Mouse (Mus musculus) neural tube, embryonic 11.5 days (tissue): Measurements from ENCODE around the gene Hmga1b. TPM values are rescaled to one million over a fixed set of nuclear protein-coding genes. Genes with fewer than 3 reads are reported as not detected.

Experiments
- ATAC-seq: fragments of 200-750 bp; cut with Nextera tagmentation; 2 replicates; pipeline ENCODE4 v1.8.0; 2017; ENCODE audit warnings: moderate number of reproducible peaks, mild to moderate bottlenecking, moderate TSS enrichment, moderate library complexity; ENCODE audit not compliant: insufficient read depth, low FRiP score, low TSS enrichment
- DNase-seq: peaks from one replicate; pipeline ENCODE4 v3.0.0-alpha.2; 2015; ENCODE audit warnings: low spot score
- H3K27ac ChIP-seq: fragments of 300-500 bp; sonication (generic); 2 replicates; pipeline ENCODE4 v1.5.1; 2014; ENCODE audit warnings: low read depth, mild to moderate bottlenecking, low read length
- H3K27me3 ChIP-seq: fragments of 300-500 bp; sonication (generic); 2 replicates; pipeline ENCODE4 v1.6.1; 2014; ENCODE audit warnings: mild to moderate bottlenecking, low read length, mixed read lengths; ENCODE audit not compliant: control insufficient read depth, insufficient read depth
- H3K36me3 ChIP-seq: fragments of 300-500 bp; sonication (generic); 2 replicates; pipeline ENCODE4 v1.6.1; 2014; ENCODE audit warnings: mild to moderate bottlenecking, low read length, moderate library complexity, mixed read lengths; ENCODE audit not compliant: control insufficient read depth, insufficient read depth
- H3K4me1 ChIP-seq: fragments of 300-500 bp; sonication (generic); 2 replicates; pipeline ENCODE4 v1.6.1; 2014; ENCODE audit warnings: low read length, mixed read lengths; ENCODE audit not compliant: control insufficient read depth, insufficient read depth
- H3K4me2 ChIP-seq: fragments of 300-500 bp; sonication (generic); 2 replicates; pipeline ENCODE4 v1.6.1; 2014; ENCODE audit warnings: low read depth, mild to moderate bottlenecking, moderate library complexity
- H3K4me3 ChIP-seq: fragments of 300-500 bp; sonication (generic); 2 replicates; pipeline ENCODE4 v1.5.1; 2014; ENCODE audit warnings: low read depth, low read length
- H3K9ac ChIP-seq: fragments of 300-500 bp; sonication (generic); 2 replicates; pipeline ENCODE4 v1.6.1; 2014; ENCODE audit warnings: mild to moderate bottlenecking, low read length
- H3K9me3 ChIP-seq: fragments of 300-500 bp; sonication (generic); 2 replicates; pipeline ENCODE4 v1.6.1; 2016; ENCODE audit warnings: low read length; ENCODE audit not compliant: control insufficient read depth
- WGBS: fragments of 180-500 bp; shearing (Covaris S2); extraction: QIAGEN DNeasy Blood & Tissue Kit; methylation state at CpG from one replicate; pipeline ENCODE4 v1.1.7; 2014; 5-methylcytosine and 5-hydroxymethylcytosine counted together
- polyA plus RNA-seq: library from polyadenylated mRNA; unstranded; fragments of >200 nt; fragmentation: Nextera tagmentation; extraction: Ambion mirVana; gene quantifications from 2 replicates; pipeline ENCODE4 v1.2.1, GENCODE M21; 2014

Gene Hmga1b
- polyA plus RNA-seq, 1 experiment from 2014 or later, result 7.7 TPM

DNA sequence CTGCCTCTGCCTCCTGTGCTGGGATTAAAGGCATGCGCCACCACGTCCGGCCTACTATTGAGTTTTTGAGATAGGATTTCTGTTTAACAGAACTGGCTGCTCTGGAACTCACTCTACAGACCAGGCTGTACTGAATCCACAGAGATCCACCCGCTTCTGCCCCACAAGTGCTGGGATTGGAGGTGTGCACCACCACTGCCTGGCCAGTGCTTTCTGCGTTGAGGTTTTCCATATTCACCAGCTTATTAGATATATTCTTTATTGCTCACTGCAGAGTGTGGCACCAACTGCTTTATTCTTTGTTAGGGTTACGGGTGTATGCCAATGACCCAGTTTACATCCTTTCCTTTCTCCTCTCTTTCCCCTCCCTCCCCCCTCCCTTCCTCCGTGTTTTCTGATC lies 41.7 kb downstream of the Hmga1b start:
- H3K9me3 ChIP-seq, result no peaks in the 10 kb centered on the region
- no peaks in the 10 kb centered on the region for H3K27me3 ChIP-seq
- WGBS, result 85% methylated on average over 7 of the region's 7 CpGs
- ATAC-seq, result no peak
- peaks cover 30% of the 10 kb centered on the region for H3K36me3 ChIP-seq
- no peak overlapping the region for H3K9ac ChIP-seq
- DNase-seq, result no peak
- H3K27ac ChIP-seq, result no peak overlapping the region
- no peak overlapping the region for H3K4me3 ChIP-seq
- H3K4me1 ChIP-seq, result no peaks in the 10 kb centered on the region
- H3K4me2 ChIP-seq, result no peak overlapping the region

DNA sequence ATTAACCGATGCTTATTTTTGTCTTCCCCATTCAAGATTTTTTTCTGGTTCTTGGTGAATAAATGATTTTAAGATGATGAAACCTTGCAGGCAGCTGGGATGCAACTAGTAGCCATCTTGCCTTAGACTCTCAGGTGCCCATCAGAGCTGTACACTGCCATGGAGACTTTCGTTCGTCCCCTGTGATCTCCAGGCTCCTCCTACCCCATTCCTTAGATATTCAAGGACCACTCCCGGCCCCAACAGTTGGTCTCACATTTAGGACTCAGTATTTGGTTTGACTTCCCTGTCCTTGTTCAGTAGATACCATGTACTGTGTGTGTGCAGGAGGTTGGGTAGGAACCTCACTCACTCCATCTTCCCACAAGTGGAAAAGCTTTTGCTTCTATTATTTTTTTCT lies 42.2 kb downstream of the Hmga1b start:
- no peak overlapping the region for H3K4me2 ChIP-seq
- H3K4me1 ChIP-seq, result no peaks in the 10 kb centered on the region
- H3K9me3 ChIP-seq, result no peaks in the 10 kb centered on the region
- 78% methylated on average over 4 of the region's 4 CpGs for WGBS
- H3K36me3 ChIP-seq, result peaks cover 34% of the 10 kb centered on the region
- DNase-seq (no peak), ATAC-seq (no peak)
- H3K9ac ChIP-seq, result no peak overlapping the region
- no peaks in the 10 kb centered on the region for H3K27me3 ChIP-seq
- H3K27ac ChIP-seq, result no peak overlapping the region
- H3K4me3 ChIP-seq, result no peak overlapping the region

DNA sequence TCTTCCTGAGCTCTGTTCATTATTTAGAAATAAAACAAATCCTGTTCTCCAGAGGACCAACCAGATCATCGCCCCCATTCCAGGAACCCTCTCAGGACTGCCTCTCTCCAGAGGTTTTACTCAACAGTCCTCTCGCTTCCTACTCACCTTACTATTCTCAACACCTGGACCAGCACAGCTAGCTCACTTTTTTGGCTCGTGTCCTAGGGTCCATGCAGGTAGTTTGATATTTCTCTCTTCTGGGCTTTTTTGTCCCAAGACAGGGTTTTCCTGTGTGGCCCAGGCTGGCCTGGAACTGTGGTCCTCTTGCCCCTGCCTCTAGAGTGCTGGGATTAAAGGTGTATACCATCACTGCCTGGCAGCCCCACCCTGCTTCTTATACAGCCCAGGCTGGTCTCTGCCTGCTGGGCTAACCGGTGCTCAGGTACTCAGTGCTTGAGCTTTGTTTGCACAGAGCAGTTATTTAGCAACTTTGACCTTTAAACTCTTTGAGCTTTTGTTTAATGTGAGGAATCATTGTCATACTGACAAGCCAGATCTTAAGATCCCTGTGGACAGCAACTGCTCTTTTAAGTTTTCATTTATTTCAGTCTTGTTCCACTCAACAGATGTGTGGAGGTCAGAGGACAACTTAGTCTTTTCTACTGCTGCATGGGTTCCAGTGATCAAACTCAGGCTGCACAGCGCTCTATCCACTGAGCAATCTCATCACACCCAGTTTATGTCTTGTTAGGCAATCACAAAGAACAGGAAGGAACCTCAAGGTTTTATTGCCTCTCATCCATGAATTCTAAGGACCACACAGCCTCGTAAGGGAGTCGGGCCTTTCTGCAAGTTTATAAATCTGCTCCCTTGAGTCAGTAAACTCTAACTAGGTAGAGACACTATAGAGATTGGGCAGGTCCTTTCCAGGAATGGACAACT lies 43.0 kb downstream of the Hmga1b start:
- H3K9me3 ChIP-seq, result no peaks in the 10 kb centered on the region
- H3K27ac ChIP-seq, result no peak overlapping the region
- 79% methylated on average over 7 of the region's 7 CpGs for WGBS
- no peaks in the 10 kb centered on the region for H3K4me1 ChIP-seq
- DNase-seq (no peak), ATAC-seq (no peak)
- no peak overlapping the region for H3K4me3 ChIP-seq
- H3K9ac ChIP-seq, result no peak overlapping the region
- no peaks in the 10 kb centered on the region for H3K27me3 ChIP-seq
- H3K4me2 ChIP-seq, result no peak overlapping the region
- peaks cover 43% of the 10 kb centered on the region for H3K36me3 ChIP-seq

DNA sequence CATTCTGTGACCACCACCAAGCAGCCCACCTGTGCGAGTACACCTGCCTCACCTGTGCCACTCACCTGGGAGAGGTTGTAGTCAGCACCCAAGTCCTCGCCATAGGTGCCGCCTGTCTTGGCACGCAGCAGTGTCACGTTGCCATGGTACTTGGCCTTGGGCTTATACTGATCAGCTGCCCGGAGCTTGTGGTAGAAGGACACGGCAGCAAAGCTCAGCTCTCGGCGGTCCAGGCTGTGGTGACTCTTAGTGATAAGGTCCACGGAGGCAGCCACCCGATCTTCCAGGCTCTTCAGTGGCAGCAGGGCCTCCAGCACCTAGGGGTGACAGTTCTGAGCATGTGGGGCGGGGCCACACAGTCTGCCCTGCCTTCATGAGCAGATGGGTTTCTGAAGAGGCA lies 45.4 kb downstream of the Hmga1b start:
- Histone ChIP-seq H3K4me2 (no peak overlapping the region), H3K9ac (no peak overlapping the region), H3K27ac (no peak overlapping the region), H3K36me3 (peaks cover 66% of the 10 kb centered on the region), H3K9me3 (no peaks in the 10 kb centered on the region), H3K27me3 (no peaks in the 10 kb centered on the region), H3K4me1 (no peaks in the 10 kb centered on the region), H3K4me3 (no peak overlapping the region)
- no peak for ATAC-seq
- no peak for DNase-seq
- WGBS, result 95% methylated on average over 12 of the region's 12 CpGs

DNA sequence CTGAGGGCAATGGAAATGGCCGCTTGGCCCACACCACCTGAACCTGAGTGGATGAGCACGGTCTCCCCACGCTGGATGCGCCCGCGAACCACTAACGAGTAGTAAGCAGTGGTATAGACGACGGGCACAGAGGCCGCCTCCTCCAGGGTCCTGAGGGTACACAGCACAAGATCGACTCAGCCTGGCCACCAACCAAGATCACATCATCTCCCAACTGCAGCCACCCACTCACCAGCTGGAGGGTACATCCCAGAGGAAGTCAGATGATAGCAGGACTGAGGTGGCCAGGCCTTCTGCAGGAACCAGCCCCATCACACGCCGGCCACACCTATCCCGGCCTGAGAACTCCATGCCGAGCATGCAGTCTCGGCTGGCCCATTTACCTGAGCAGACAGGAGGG lies 49.5 kb downstream of the Hmga1b start:
- Histone ChIP-seq H3K4me3 (no peak overlapping the region), H3K9ac (no peak overlapping the region), H3K4me1 (no peaks in the 10 kb centered on the region), H3K27ac (no peak overlapping the region), H3K36me3 (peaks cover 95% of the 10 kb centered on the region), H3K27me3 (no peaks in the 10 kb centered on the region), H3K9me3 (no peaks in the 10 kb centered on the region), H3K4me2 (no peak overlapping the region)
- ATAC-seq (no peak), DNase-seq (no peak)
- WGBS, result 96% methylated on average over 16 of the region's 16 CpGs

Other genes starting within 250 kb of the Hmga1b start
- gene Gcgr, start 232.1 kb upstream of the Hmga1b start, polyA plus RNA-seq, result 0.19 and 0.24 TPM in 2 replicates
- 244 and 251 TPM in 2 replicates for gene Mcrip1, start 213.1 kb upstream of the Hmga1b start, polyA plus RNA-seq
- not detected in 2 replicates for gene Ppp1r27, start 211.7 kb upstream of the Hmga1b start, polyA plus RNA-seq
- gene P4hb, start 189.5 kb upstream of the Hmga1b start, polyA plus RNA-seq, result 562 and 566 TPM in 2 replicates
- gene Arhgdia, start 181.2 kb upstream of the Hmga1b start, polyA plus RNA-seq, result 686 and 719 TPM in 2 replicates
- gene Alyref, start 164.4 kb upstream of the Hmga1b start, polyA plus RNA-seq, result 669 and 698 TPM in 2 replicates
- gene Anapc11, start 164.4 kb upstream of the Hmga1b start, polyA plus RNA-seq, result 198 and 199 TPM in 2 replicates
- 0.78 TPM in 1 of 2 replicates, not detected in the other for gene Npb, start 154.3 kb upstream of the Hmga1b start, polyA plus RNA-seq
- 109 and 118 TPM in 2 replicates for gene Pcyt2, start 144.9 kb upstream of the Hmga1b start, polyA plus RNA-seq
- 37.2 and 39.0 TPM in 2 replicates for gene Sirt7, start 137.6 kb upstream of the Hmga1b start, polyA plus RNA-seq
- gene Mafg, start 129.2 kb upstream of the Hmga1b start, polyA plus RNA-seq, result 26.5 and 27.5 TPM in 2 replicates
- gene Pycr1, start 119.0 kb upstream of the Hmga1b start, polyA plus RNA-seq, result 31.8 and 33.8 TPM in 2 replicates
- 0.89 TPM in 1 of 2 replicates, not detected in the other for gene Myadml2, start 114.6 kb upstream of the Hmga1b start, polyA plus RNA-seq
- 2.6 and 3.0 TPM in 2 replicates for gene Notum, start 101.6 kb upstream of the Hmga1b start, polyA plus RNA-seq
- gene Aspscr1, start 89.8 kb upstream of the Hmga1b start, polyA plus RNA-seq, result 124 and 136 TPM in 2 replicates
- 112 and 115 TPM in 2 replicates for gene Cenpx, start 49.1 kb upstream of the Hmga1b start, polyA plus RNA-seq
- 39.7 and 44.7 TPM in 2 replicates for gene Lrrc45, start 48.9 kb upstream of the Hmga1b start, polyA plus RNA-seq
- gene Rac3, start 41.3 kb upstream of the Hmga1b start, polyA plus RNA-seq, result 12.1 and 13.9 TPM in 2 replicates
- gene Dcxr, start 35.5 kb upstream of the Hmga1b start, polyA plus RNA-seq, result 14.9 and 16.5 TPM in 2 replicates
- 1.8 and 2.0 TPM in 2 replicates for gene Cbr2, start 30.7 kb upstream of the Hmga1b start, polyA plus RNA-seq
- 36.7 and 40.5 TPM in 2 replicates for gene Rfng, start 21.4 kb downstream of the Hmga1b start, polyA plus RNA-seq
- gene Gps1, start 21.5 kb downstream of the Hmga1b start, polyA plus RNA-seq, result 286 and 291 TPM in 2 replicates
- gene Dus1l, start 33.6 kb downstream of the Hmga1b start, polyA plus RNA-seq, result 83.4 and 84.7 TPM in 2 replicates
- 108 and 125 TPM in 2 replicates for gene Fasn, start 61.8 kb downstream of the Hmga1b start, polyA plus RNA-seq
- 4.6 and 5.8 TPM in 2 replicates for gene Ccdc57, start 170.1 kb downstream of the Hmga1b start, polyA plus RNA-seq
- gene Slc16a3, start 185.7 kb downstream of the Hmga1b start, polyA plus RNA-seq, result 37.1 and 39.4 TPM in 2 replicates
- gene Csnk1d, start 228.5 kb downstream of the Hmga1b start, polyA plus RNA-seq, result 81.6 and 84.6 TPM in 2 replicates